Mouse (Mus musculus) heart, postnatal 14 days (tissue): ENCODE data around the gene Senp1. TPM values are rescaled to one million over a fixed set of nuclear protein-coding genes. Genes with fewer than 3 reads are reported as not detected.

ENCODE experiments used
- total RNA-seq, 2 experiments: library from RNA; stranded (reverse); gene quantifications; 2 replicates each; pipeline ENCODE4 v1.2.3; 2021

The Senp1 gene
- total RNA-seq, 2 experiments from 2014 or later, result 12.9 to 13.7 TPM

Other genes with a start within 250 kb of the Senp1 start
- gene Hdac7, start 249.2 kb downstream of the Senp1 start, total RNA-seq, result 10 to 100 TPM; 45.9 to 52.5 TPM
- gene Vdr, start 183.1 kb downstream of the Senp1 start, total RNA-seq, result 1 to 10 TPM; 1.3 to 1.9 TPM
- gene Tmem106c, start 129.5 kb downstream of the Senp1 start, total RNA-seq, result 10 to 100 TPM; 12.4 to 12.7 TPM
- gene Col2a1, start 89.0 kb downstream of the Senp1 start, total RNA-seq, result 1 to 10 TPM in 1 of 2 experiments, under 1 TPM in 1; 0.41 to 1.0 TPM
- gene Pfkm, start 1.2 kb downstream of the Senp1 start, total RNA-seq, result 100 to 1,000 TPM; 739 to 748 TPM
- 100 to 1,000 TPM in 1 of 2 experiments, 10 to 100 TPM in 1; 99.8 to 111 TPM for gene Asb8, start 71.9 kb upstream of the Senp1 start, total RNA-seq
- gene Ccdc184, start 73.4 kb upstream of the Senp1 start, total RNA-seq, result 1 to 10 TPM; 1.0 to 1.3 TPM
- gene Olfr288, start 101.8 kb upstream of the Senp1 start, total RNA-seq, result not detected
- not detected for gene Gm44579, start 127.2 kb upstream of the Senp1 start, total RNA-seq
- not detected for gene Olfr287, start 127.3 kb upstream of the Senp1 start, total RNA-seq
- not detected for gene Olfr286, start 140.7 kb upstream of the Senp1 start, total RNA-seq
- gene H1fnt, start 163.5 kb upstream of the Senp1 start, total RNA-seq, result not detected
- 1 to 10 TPM; 5.8 to 6.3 TPM for gene Zfp641, start 202.4 kb upstream of the Senp1 start, total RNA-seq
- gene Olfr285, start 223.6 kb upstream of the Senp1 start, total RNA-seq, result not detected
- not detected for gene Olfr284, start 247.2 kb upstream of the Senp1 start, total RNA-seq